8 mouse cellular contexts compared by ENCODE assay signal in the genomic region with DNA sequence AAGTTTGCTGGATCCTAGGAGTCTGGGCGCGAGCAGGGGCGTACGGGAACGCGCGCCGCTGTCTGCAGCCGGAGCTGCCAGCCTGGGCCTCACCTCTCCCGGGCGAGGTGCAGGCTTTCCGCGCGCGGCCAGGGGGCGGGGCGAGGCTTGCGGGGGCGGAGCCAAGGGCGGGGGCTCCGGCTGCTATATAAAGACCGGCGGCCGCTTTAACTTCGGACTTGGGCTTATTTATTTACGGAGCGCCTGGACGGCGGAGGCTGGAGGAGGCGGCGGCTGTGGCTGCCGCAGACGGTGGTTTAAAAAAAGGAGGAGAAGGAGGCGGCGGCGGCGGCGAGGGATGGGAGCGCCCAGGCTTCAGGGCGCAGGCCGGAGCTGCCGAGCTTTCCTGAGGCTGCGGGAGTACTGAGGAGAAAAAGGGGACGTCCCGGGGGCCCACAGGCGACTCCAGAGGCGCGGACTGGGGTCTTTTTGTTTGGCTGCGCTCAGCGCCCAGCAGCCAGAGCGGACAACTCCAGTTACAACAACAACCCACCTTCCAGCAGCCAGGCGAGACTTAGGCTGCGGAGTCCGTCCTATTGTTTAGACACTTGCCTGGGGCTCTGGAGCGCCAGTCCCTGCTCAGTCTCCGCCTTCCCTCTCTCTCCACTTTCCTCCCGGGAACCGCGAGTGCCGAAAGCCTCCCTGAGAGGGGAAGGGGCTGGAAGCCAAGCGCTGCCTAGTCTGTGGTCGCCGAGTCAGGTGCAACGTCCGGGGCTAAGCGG. TPM values are rescaled to one million over a fixed set of nuclear protein-coding genes. Genes with fewer than 3 reads are reported as not detected.
DNase-seq lines count a peak whose midpoint lies in the region; ATAC-seq and TF ChIP-seq lines count a peak whose summit lies in the region.

Gene Slit2 (plus strand): TSS at position 198 of the 761 bp plus-strand sequence.

- no peaks in the 10 kb centered on the region for H3K9me3 ChIP-seq in forebrain, embryonic 16.5 days (ENCODE audit: control insufficient read depth, low read length)
- no peaks in the 10 kb centered on the region for H3K9me3 ChIP-seq in lung, embryonic 14.5 days (ENCODE audit: low read depth, low read length)

- H3K4me2 ChIP-seq in forebrain, embryonic 16.5 days (ENCODE audit: low read length): peak within 1 kb of the TSS; percentile 99
- H3K4me2 ChIP-seq in lung, embryonic 14.5 days: peak within 1 kb of the TSS; percentile 95

- peak; percentile 82 for ATAC-seq in forebrain, embryonic 16.5 days
- peak; percentile 83 for ATAC-seq in lung, embryonic 14.5 days (ENCODE audit: insufficient read depth)

- H3K4me3 ChIP-seq in forebrain, embryonic 16.5 days (replicated peaks; ENCODE audit: low read length): peak within 1 kb of the TSS; percentile 80
- H3K4me3 ChIP-seq in lung, embryonic 14.5 days (ENCODE audit: low read depth, low read length): peak within 1 kb of the TSS; percentile 72

- DNase-seq in layer of hippocampus, adult 11-12 months (ENCODE audit: low spot score): peak; percentile 35
- no peak for DNase-seq in layer of hippocampus, adult 9-10 months (ENCODE audit: low spot score)
- peak; percentile 62 for DNase-seq in heart, postnatal 25 days (ENCODE audit: low spot score)
- peak; percentile 35 to 56 for DNase-seq in layer of hippocampus, adult 18-20 months (ENCODE audit: low spot score in 2 of 2)
- peak; percentile 89 for DNase-seq in lung, embryonic 14.5 days
- DNase-seq in ovary, adult 18-20 months (ENCODE audit: low spot score): peak; percentile 69
- DNase-seq in thymus, postnatal 25 days: peak; percentile 69

- no peaks in the 10 kb centered on the region for H3K27me3 ChIP-seq in forebrain, embryonic 16.5 days (replicated peaks; ENCODE audit: control insufficient read depth, insufficient read depth, low read length)
- peaks cover 6% of the 10 kb centered on the region; the same call in 1 of the 2 replicates for H3K27me3 ChIP-seq in lung, embryonic 14.5 days (ENCODE audit: insufficient read depth, low read length)

- WGBS in forebrain, embryonic 16.5 days: under 1% methylated on average over 66 of the region's 66 CpGs
- under 1% methylated on average over 65 of the region's 66 CpGs for WGBS in lung, embryonic 14.5 days

- H3K4me1 ChIP-seq in forebrain, embryonic 16.5 days (replicated peaks; ENCODE audit: control insufficient read depth, insufficient read depth, low read length): peaks cover 32% of the 10 kb centered on the region
- H3K4me1 ChIP-seq in lung, embryonic 14.5 days (ENCODE audit: insufficient read depth): 0 out of 2 replicates have a peak, but pooled peaks cover 7% of the 10 kb centered on the region

- TF ChIP-seq CTCF in lung, embryonic 14.5 days (IDR thresholded peaks at IDR 0.05; ENCODE audit: low read depth): no peak

- H3K36me3 ChIP-seq in forebrain, embryonic 16.5 days (ENCODE audit: control insufficient read depth, insufficient read depth): no peaks in the 10 kb centered on the region
- no peaks in the 10 kb centered on the region for H3K36me3 ChIP-seq in lung, embryonic 14.5 days (ENCODE audit: insufficient read depth)

- H3K27ac ChIP-seq in forebrain, embryonic 16.5 days (ENCODE audit: low read length): peak within 1 kb of the TSS; percentile 37
- H3K27ac ChIP-seq in lung, embryonic 14.5 days (ENCODE audit: low read depth): peak within 1 kb of the TSS; percentile 74

- peak within 1 kb of the TSS; percentile 77 for H3K9ac ChIP-seq in forebrain, embryonic 16.5 days (replicated peaks; ENCODE audit: low read depth, low read length)
- H3K9ac ChIP-seq in lung, embryonic 14.5 days: peak within 1 kb of the TSS; percentile 72

- intact Hi-C loops in heart, postnatal 25 days (cut with DNase I): no loop called here

RNA-seq across cellular contexts. Expression of gene Slit2, which starts in this region (rescaled TPM):
- 10.3 and 13.5 TPM in 2 replicates for polyA plus RNA-seq in forebrain, embryonic 16.5 days (2015; fragmentation: Nextera tagmentation; extraction: Ambion mirVana)
- 1 to 10 TPM; 4.3 to 4.7 TPM for total RNA-seq in heart, postnatal 25 days (2021)
- 10 to 100 TPM; 34.1 to 35.5 TPM for total RNA-seq in layer of hippocampus, adult 18-20 months (2021)
- 44.8 and 49.3 TPM in 2 replicates for polyA plus RNA-seq in lung, embryonic 14.5 days (2014; fragmentation: Nextera tagmentation; extraction: Ambion mirVana)

Comparison
In these comparisons a context has a peak if more than half of its experiments do, and no peak if none do; other contexts are left out.
1. RNA of gene Slit2 (total RNA-seq): 34.1 to 35.5 TPM in layer of hippocampus, adult 18-20 months; 4.3 to 4.7 TPM in heart, postnatal 25 days; every median in the first group is over 4 times any median in the second.